Mouse (Mus musculus) intestine, postnatal 0 days (tissue): Measurements from ENCODE around the gene Syt17. TPM values are rescaled to one million over a fixed set of nuclear protein-coding genes. Genes with fewer than 3 reads are reported as not detected.

Source experiments
- ATAC-seq: fragments of 200-750 bp; cut with Nextera tagmentation; 2 replicates; pipeline ENCODE4 v1.8.0; 2017; ENCODE audit warnings: mild to moderate bottlenecking, moderate TSS enrichment, moderate library complexity
- H3K27ac ChIP-seq: fragments of 300-500 bp; sonication (generic); 2 replicates; pipeline ENCODE4 v1.5.1; 2014; ENCODE audit warnings: mild to moderate bottlenecking, low read depth, low read length, moderate library complexity
- H3K27me3 ChIP-seq: fragments of 300-500 bp; sonication (generic); replicated peaks from 2 replicates; pipeline ENCODE4 v1.6.1; 2014; ENCODE audit warnings: low read length, mixed read lengths; ENCODE audit not compliant: control insufficient read depth, insufficient read depth
- H3K36me3 ChIP-seq: fragments of 300-500 bp; sonication (generic); 2 replicates; pipeline ENCODE4 v1.6.1; 2014; ENCODE audit warnings: mild to moderate bottlenecking, moderate library complexity; ENCODE audit not compliant: control insufficient read depth, insufficient read depth
- H3K4me1 ChIP-seq: fragments of 300-500 bp; sonication (generic); replicated peaks from 2 replicates; pipeline ENCODE4 v1.6.1; 2014; ENCODE audit warnings: antibody characterized with exemption, low read length, mixed read lengths; ENCODE audit not compliant: control insufficient read depth, insufficient read depth
- H3K4me2 ChIP-seq: fragments of 300-500 bp; sonication (generic); replicated peaks from 2 replicates; pipeline ENCODE4 v1.6.1; 2014; ENCODE audit warnings: low read depth, mild to moderate bottlenecking, moderate library complexity
- H3K4me3 ChIP-seq: fragments of 300-500 bp; sonication (generic); 2 replicates; pipeline ENCODE4 v1.5.1; 2014; ENCODE audit warnings: low read depth, low read length
- H3K9ac ChIP-seq: fragments of 300-500 bp; sonication (generic); 2 replicates; pipeline ENCODE4 v1.6.1; 2014; ENCODE audit warnings: mild to moderate bottlenecking, low read depth, low read length
- H3K9me3 ChIP-seq: fragments of 300-500 bp; sonication (generic); 2 replicates; pipeline ENCODE4 v1.6.1; 2016; ENCODE audit warnings: mixed run types; ENCODE audit not compliant: control insufficient read depth
- CTCF ChIP-seq: sonication (generic); IDR thresholded peaks from 2 replicates; pipeline ENCODE4 v1.5.1; 2016; ENCODE audit warnings: low read depth, mild to moderate bottlenecking, control low read depth, antibody characterized with exemption, moderate library complexity
- WGBS: fragments of 180-500 bp; shearing (Covaris S2); extraction: QIAGEN DNeasy Blood & Tissue Kit; methylation state at CpG from one replicate; pipeline ENCODE4 v1.1.7; 2014; 5-methylcytosine and 5-hydroxymethylcytosine counted together
- polyA plus RNA-seq: library from polyadenylated mRNA; unstranded; fragments of >200 nt; fragmentation: Nextera tagmentation; extraction: Ambion mirVana; gene quantifications from 2 replicates; pipeline ENCODE4 v1.2.1, GENCODE M21; 2015

Gene Syt17
- polyA plus RNA-seq, 1 experiment from 2014 or later, result 3.0 TPM

DNA sequence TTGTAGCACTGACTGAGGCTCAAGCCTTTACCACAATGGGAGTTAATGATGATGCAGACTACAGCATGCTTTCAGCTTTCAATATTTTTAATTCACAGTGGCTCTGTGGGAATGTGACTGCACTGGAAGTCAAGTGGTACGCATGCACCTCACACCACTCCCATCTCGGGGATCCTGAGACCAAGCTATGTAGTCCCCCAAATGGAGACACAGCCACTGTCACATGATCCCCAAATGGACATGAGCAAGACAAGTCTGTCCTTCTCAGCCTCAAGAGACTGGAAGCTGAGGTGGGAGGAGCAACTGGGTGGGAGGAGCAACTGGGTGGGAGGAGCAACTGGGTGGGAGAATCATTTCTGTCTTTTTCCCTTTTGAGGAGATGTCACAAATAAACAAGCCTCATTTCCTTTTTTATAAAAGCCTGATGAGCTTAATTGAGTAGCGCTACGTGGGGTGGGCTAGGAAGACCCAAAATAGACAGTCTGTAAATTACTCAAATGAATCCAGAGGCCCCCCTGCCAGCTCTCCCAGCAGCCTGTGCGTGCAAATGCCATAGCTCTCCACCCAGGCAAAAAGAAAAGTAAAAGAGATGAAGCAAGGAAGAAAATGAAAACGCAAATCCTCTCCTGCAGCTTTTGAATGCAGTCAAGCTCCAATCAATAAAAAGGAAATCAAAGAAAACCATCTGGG lies 28.4 kb downstream of the Syt17 start:
- Histone ChIP-seq H3K36me3 (no peaks in the 10 kb centered on the region), H3K4me2 (no peak overlapping the region), H3K27ac (no peak overlapping the region), H3K4me1 (no peaks in the 10 kb centered on the region), H3K9ac (no peak overlapping the region), H3K27me3 (no peaks in the 10 kb centered on the region), H3K9me3 (no peaks in the 10 kb centered on the region), H3K4me3 (no peak overlapping the region)
- no peak for ATAC-seq
- no peak for TF ChIP-seq CTCF
- 65% methylated on average over 6 of the region's 6 CpGs for WGBS

DNA sequence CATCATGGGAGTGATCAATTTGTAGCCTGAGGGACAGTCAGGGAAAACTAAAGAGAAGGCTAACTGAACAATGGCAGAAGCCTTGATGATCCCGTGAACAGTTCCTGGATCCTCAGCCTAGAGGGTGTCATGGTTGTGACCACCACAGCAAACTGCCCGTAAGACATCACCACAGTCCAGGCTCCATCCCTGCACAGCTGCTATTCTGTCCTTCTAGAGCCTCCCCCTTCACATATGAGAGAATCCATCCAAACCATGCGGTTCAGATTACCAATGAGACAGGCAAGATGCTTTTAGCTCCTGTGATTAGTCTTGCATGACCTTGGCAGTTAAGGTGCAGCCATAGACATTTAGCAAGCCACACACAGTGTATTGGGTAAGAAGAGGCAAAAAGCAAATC lies 33.8 kb downstream of the Syt17 start:
- Histone ChIP-seq H3K27me3 (no peaks in the 10 kb centered on the region), H3K9ac (no peak overlapping the region), H3K4me3 (no peak overlapping the region), H3K36me3 (no peaks in the 10 kb centered on the region), H3K9me3 (no peaks in the 10 kb centered on the region), H3K4me1 (no peaks in the 10 kb centered on the region), H3K27ac (no peak overlapping the region), H3K4me2 (no peak overlapping the region)
- 87% methylated on average over 3 of the region's 3 CpGs for WGBS
- ATAC-seq, result no peak
- no peak for TF ChIP-seq CTCF

DNA sequence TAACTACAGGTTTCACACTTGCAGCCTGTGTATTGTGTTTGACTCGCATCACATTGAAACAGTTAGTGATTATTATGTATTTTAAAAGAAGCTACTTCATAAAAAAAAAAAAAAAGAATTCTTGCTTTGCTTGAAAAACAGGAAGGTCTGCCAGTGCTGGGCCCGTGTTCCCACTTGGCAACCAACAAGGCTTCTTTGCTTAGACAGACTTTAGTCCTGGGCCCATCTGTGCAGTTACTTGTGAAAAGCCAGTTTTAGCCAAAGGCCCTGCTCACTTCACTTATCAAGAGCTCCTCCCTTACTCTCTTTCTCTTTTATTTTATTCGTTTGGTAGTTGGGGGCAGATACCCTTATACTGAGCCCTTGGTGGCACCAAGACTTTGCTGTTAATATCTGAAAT lies 36.1 kb downstream of the Syt17 start:
- ATAC-seq, result no peak
- H3K27me3 ChIP-seq, result no peaks in the 10 kb centered on the region
- WGBS, result 79% methylated on average over 3 of the region's 3 CpGs
- H3K9me3 ChIP-seq, result no peaks in the 10 kb centered on the region
- H3K4me2 ChIP-seq, result no peak overlapping the region
- no peaks in the 10 kb centered on the region for H3K4me1 ChIP-seq
- TF ChIP-seq CTCF, result no peak
- no peaks in the 10 kb centered on the region for H3K36me3 ChIP-seq
- H3K9ac ChIP-seq, result no peak overlapping the region
- no peak overlapping the region for H3K27ac ChIP-seq
- H3K4me3 ChIP-seq, result no peak overlapping the region

DNA sequence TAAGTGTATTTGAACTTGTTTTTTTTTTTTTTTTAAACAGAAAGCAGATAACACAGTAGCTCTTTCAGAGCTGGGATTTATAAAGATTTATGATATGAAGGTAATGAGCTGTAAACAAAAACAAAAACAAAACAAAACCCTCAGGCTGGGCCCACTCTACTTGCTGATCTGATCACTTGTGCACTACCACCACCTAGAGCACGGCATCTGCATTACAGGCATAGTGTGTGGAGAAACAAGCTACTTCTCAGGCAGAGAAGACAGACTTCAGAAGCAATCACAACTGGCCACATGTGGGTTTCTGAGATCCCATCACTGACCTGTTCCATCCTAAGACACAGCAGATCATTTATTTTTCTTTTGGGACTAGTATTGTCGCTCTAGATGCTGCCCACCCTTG lies 38.6 kb downstream of the Syt17 start:
- no peak overlapping the region for H3K4me2 ChIP-seq
- no peaks in the 10 kb centered on the region for H3K27me3 ChIP-seq
- peak; percentile 71 for TF ChIP-seq CTCF
- H3K9me3 ChIP-seq, result no peaks in the 10 kb centered on the region
- H3K4me3 ChIP-seq, result no peak overlapping the region
- no peak for ATAC-seq
- 37% methylated on average over 2 of the region's 2 CpGs for WGBS
- no peaks in the 10 kb centered on the region for H3K4me1 ChIP-seq
- no peak overlapping the region for H3K27ac ChIP-seq
- no peaks in the 10 kb centered on the region for H3K36me3 ChIP-seq
- no peak overlapping the region for H3K9ac ChIP-seq

DNA sequence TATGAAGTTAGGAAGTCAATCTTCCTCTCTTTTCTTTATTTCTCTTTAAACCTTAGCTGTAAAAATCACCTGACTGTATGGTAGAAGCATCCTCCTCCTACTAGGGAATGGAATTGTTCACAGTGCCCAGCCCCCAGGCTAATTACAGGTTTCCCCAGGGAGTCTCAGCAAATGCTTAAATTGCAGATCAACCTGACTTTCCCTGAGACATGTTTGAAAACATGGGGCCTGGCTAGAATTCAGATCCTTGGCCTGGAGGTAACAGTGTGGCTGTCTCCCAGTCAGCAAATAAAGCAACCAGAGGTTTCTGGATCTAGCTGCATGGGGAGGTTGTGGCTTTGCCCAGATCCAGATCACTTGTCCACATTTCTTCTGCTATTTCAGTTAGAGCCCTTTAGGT lies 42.8 kb downstream of the Syt17 start:
- H3K9me3 ChIP-seq, result no peaks in the 10 kb centered on the region
- H3K27ac ChIP-seq, result no peak overlapping the region

DNA sequence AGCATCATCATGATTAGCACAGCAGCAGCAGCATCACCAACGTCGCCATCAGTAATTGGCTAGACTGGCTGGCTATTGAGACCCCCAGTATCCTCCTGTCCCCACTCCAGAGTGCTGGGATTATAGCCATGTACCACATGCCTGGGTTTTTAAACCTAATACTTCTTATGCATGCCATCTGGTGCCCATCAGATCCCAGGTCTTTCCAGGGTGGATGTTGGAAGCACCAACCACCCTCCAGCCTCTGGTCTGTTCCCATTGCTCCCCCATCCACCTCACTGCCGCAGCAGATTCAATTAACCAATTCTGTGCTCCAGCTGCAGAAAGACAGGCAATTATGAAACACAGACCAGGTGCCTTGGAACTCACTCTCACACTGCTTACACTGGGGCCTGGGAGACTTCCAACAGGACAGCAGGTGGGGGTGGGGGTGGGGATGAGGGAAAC lies 45.4 kb downstream of the Syt17 start:
- TF ChIP-seq CTCF, result no peak
- Histone ChIP-seq H3K36me3 (no peaks in the 10 kb centered on the region), H3K9ac (no peak overlapping the region), H3K4me3 (no peak overlapping the region), H3K4me2 (no peak overlapping the region), H3K4me1 (no peaks in the 10 kb centered on the region), H3K27me3 (no peaks in the 10 kb centered on the region), H3K9me3 (no peaks in the 10 kb centered on the region), H3K27ac (no peak overlapping the region)
- ATAC-seq, result no peak
- 79% methylated on average over 3 of the region's 3 CpGs for WGBS

More for the DNA sequence above, 42.8 kb downstream of the Syt17 start:
- no peaks in the 10 kb centered on the region for H3K4me1 ChIP-seq
- H3K4me2 ChIP-seq, result no peak overlapping the region
- no peak overlapping the region for H3K9ac ChIP-seq
- H3K4me3 ChIP-seq, result no peak overlapping the region
- H3K27me3 ChIP-seq, result no peaks in the 10 kb centered on the region
- no peaks in the 10 kb centered on the region for H3K36me3 ChIP-seq
- TF ChIP-seq CTCF, result no peak
- no peak for ATAC-seq

DNA sequence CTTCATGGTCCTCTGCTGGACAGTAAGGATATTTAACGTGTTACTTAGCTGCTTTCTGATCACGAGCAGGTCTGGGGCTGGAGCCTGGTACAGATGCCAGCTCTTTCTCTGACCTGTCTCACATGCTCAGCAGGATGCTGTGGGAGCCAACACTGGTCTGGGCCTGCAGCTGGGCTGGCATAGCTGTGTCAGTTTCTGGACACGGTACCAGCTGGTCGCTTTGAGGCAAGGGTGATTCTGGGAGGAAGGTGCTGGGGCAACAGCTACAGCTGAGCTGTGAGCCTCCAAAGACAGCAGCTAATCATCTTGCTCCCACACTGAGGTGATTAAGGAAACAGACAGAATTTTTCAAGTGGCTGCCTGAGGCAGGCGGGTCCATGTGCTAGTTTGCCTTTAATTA lies 46.1 kb downstream of the Syt17 start:
- Histone ChIP-seq H3K27me3 (no peaks in the 10 kb centered on the region), H3K4me2 (no peak overlapping the region), H3K4me3 (no peak overlapping the region), H3K27ac (no peak overlapping the region), H3K9ac (no peak overlapping the region), H3K4me1 (no peaks in the 10 kb centered on the region), H3K36me3 (no peaks in the 10 kb centered on the region), H3K9me3 (no peaks in the 10 kb centered on the region)
- ATAC-seq, result no peak
- WGBS, result 74% methylated on average over 5 of the region's 5 CpGs
- TF ChIP-seq CTCF, result no peak
